Mouse (Mus musculus): ENCODE results near the gene Crls1.

- TF ChIP-seq CTCF (IDR thresholded peaks at IDR 0.05; ENCODE audit: low read depth, low read length) (no peak), TAL1 (conservative IDR thresholded peaks at IDR 0.05; ENCODE audit: low read depth, low read length) (no peak), GATA1 (IDR thresholded peaks at IDR 0.05; ENCODE audit: borderline replicate concordance, low read length) (no peak), GATA2 (IDR thresholded peaks at IDR 0.05; ENCODE audit: borderline replicate concordance, low read depth, low read length) (no peak), POLR2AphosphoS5 (IDR thresholded peaks at IDR 0.05; ENCODE audit: insufficient replicate concordance, low read depth, low read length) (no peak)
Observed at GRCm38 (mm10) chr2:132869682-132870081, 23.2 kb downstream of the Crls1 start.
